24 mouse cellular contexts compared by ENCODE assay signal in genomic region chr9:103068769-103069168, GRCm38 (mm10). TPM values are rescaled to one million over a fixed set of nuclear protein-coding genes. Genes with fewer than 3 reads are reported as not detected.
DNase-seq lines count a peak whose midpoint lies in the region; ATAC-seq lines count a peak whose summit lies in the region.
"Had no signal": no experiment of that assay in that cellular context is flagged by ENCODE, and none has a peak within 500 bp of the region (broad histone marks: within the 10 kb centered on the region; RNA-seq: fewer than 3 reads in every experiment).

No protein-coding gene starts in this region.

- WGBS in heart, embryonic 10.5 days, result 87% methylated on average over 8 of the region's 8 CpGs
- 89% methylated on average over 8 of the region's 8 CpGs for WGBS in forebrain, embryonic 16.5 days

- intact Hi-C loops in heart, postnatal 10 days (cut with DNase I), result no loop called here

- H3K9me3 ChIP-seq in heart, embryonic 10.5 days, result no peaks in the 10 kb centered on the region
- no peaks in the 10 kb centered on the region for H3K9me3 ChIP-seq in forebrain, embryonic 16.5 days (ENCODE audit: control insufficient read depth, low read length)
- H3K9me3 ChIP-seq: embryonic facial prominence, embryonic 10.5 days; embryonic facial prominence, embryonic 15.5 days; forebrain, embryonic 13.5 days; hindbrain, embryonic 13.5 days; limb, embryonic 13.5 days; midbrain, embryonic 13.5 days had no signal

- H3K36me3 ChIP-seq in heart, embryonic 10.5 days, result no peaks in the 10 kb centered on the region
- H3K36me3 ChIP-seq in forebrain, embryonic 16.5 days (ENCODE audit: control insufficient read depth, insufficient read depth), result no peaks in the 10 kb centered on the region
- H3K36me3 ChIP-seq: embryonic facial prominence, embryonic 10.5 days; embryonic facial prominence, embryonic 15.5 days; hindbrain, embryonic 13.5 days; limb, embryonic 13.5 days; midbrain, embryonic 13.5 days had no signal

- no peak for ATAC-seq in forebrain, embryonic 16.5 days
- ATAC-seq: forebrain, embryonic 13.5 days; intestine, embryonic 16.5 days; lung, postnatal 0 days; midbrain, embryonic 13.5 days; Patski had no signal

- H3K9ac ChIP-seq in forebrain, embryonic 16.5 days (replicated peaks; ENCODE audit: low read depth, low read length), result no peak overlapping the region
- H3K9ac ChIP-seq: embryonic facial prominence, embryonic 15.5 days; forebrain, embryonic 13.5 days; hindbrain, embryonic 13.5 days; limb, embryonic 13.5 days; midbrain, embryonic 13.5 days had no signal

- H3K27me3 ChIP-seq in heart, embryonic 10.5 days (ENCODE audit: insufficient read depth, poor library complexity, severe bottlenecking), result peaks cover 5% of the 10 kb centered on the region; the same call in 1 of the 2 replicates
- H3K27me3 ChIP-seq in forebrain, embryonic 16.5 days (replicated peaks; ENCODE audit: control insufficient read depth, insufficient read depth, low read length), result no peaks in the 10 kb centered on the region
- H3K27me3 ChIP-seq: embryonic facial prominence, embryonic 15.5 days; forebrain, embryonic 13.5 days; hindbrain, embryonic 13.5 days; limb, embryonic 13.5 days; midbrain, embryonic 13.5 days; Patski had no signal

- no peak overlapping the region for H3K27ac ChIP-seq in heart, embryonic 10.5 days
- H3K27ac ChIP-seq in forebrain, embryonic 16.5 days (ENCODE audit: low read length), result no peak overlapping the region
- H3K27ac ChIP-seq: embryonic facial prominence, embryonic 10.5 days; embryonic facial prominence, embryonic 15.5 days; forebrain, embryonic 13.5 days; hindbrain, embryonic 13.5 days; kidney, postnatal 0 days; limb, embryonic 13.5 days; midbrain, embryonic 13.5 days had no signal

- peaks cover 4% of the 10 kb centered on the region; the same call in 1 of the 2 replicates for H3K4me1 ChIP-seq in heart, embryonic 10.5 days
- peaks cover 4% of the 10 kb centered on the region; the same call in 1 of the 2 replicates for H3K4me1 ChIP-seq in forebrain, embryonic 16.5 days (replicated peaks; ENCODE audit: control insufficient read depth, insufficient read depth, low read length)
- H3K4me1 ChIP-seq: hindbrain, embryonic 13.5 days; midbrain, embryonic 13.5 days had no signal

- DNase-seq in heart, postnatal 10 days, result peak; percentile 41 to 43
- DNase-seq in heart, embryonic 10.5 days (ENCODE audit: low spot score), result no peak
- peak; percentile 88 for DNase-seq in brain, adult 2 months (ENCODE audit: low read depth, low spot score)
- peak; percentile 79 to 83 for DNase-seq in cerebellum, adult 18-20 months
- DNase-seq in cerebellum, postnatal 10 days, result peak; percentile 85 to 88
- DNase-seq in lung, adult 18-20 months, result no peak
- DNase-seq in kidney, postnatal 14 days, result no peak
- DNase-seq: adrenal gland, postnatal 10 days; gastrocnemius, postnatal 14 days; kidney, adult 8-10 months; lung, postnatal 4 days had no signal

- no peak overlapping the region for H3K4me2 ChIP-seq in forebrain, embryonic 16.5 days (ENCODE audit: low read length)
- H3K4me2 ChIP-seq: embryonic facial prominence, embryonic 15.5 days; forebrain, embryonic 13.5 days; hindbrain, embryonic 13.5 days; limb, embryonic 13.5 days; liver, embryonic 11.5 days; midbrain, embryonic 13.5 days had no signal

- no peak overlapping the region for H3K4me3 ChIP-seq in heart, embryonic 10.5 days
- no peak overlapping the region for H3K4me3 ChIP-seq in forebrain, embryonic 16.5 days (replicated peaks; ENCODE audit: low read length)
- H3K4me3 ChIP-seq: embryonic facial prominence, embryonic 10.5 days; embryonic facial prominence, embryonic 15.5 days; forebrain, embryonic 13.5 days; hindbrain, embryonic 13.5 days; limb, embryonic 13.5 days; midbrain, embryonic 13.5 days had no signal

RNA-seq across cellular contexts. Expression of gene Rab6b, which starts 42.8 kb away (rescaled TPM):
- 1 to 10 TPM; 1.7 to 1.8 TPM for total RNA-seq in heart, postnatal 10 days (2021)
- 2.3 and 2.7 TPM in 2 replicates for polyA plus RNA-seq in heart, embryonic 10.5 days (2016; fragmentation: Nextera tagmentation; extraction: Ambion mirVana)
- polyA plus RNA-seq in forebrain, embryonic 16.5 days (2015; fragmentation: Nextera tagmentation; extraction: Ambion mirVana), result 63.6 and 77.9 TPM in 2 replicates
- total RNA-seq: MEL had no signal

Comparison
In these comparisons a context has a peak if more than half of its experiments do, and no peak if none do; other contexts are left out.
1. DNase-seq: peak in heart, postnatal 10 days (2 of 2), brain, adult 2 months (single experiment), cerebellum, adult 18-20 months (2 of 2) and cerebellum, postnatal 10 days (2 of 2); none in heart, embryonic 10.5 days (single experiment), lung, adult 18-20 months (0 of 2) and kidney, postnatal 14 days (single experiment).
2. RNA of gene Rab6b, which starts 42.8 kb away (polyA plus RNA-seq): 63.6 to 77.9 TPM in forebrain, embryonic 16.5 days; 2.3 to 2.7 TPM in heart, embryonic 10.5 days; every median in the first group is over 10 times any median in the second.